Mouse (Mus musculus) kidney, adult 18-20 months (tissue): Measurements from ENCODE around the gene Pdk4.
A peak's percentile ranks its signal among the peaks of the same experiment; 100 is the strongest.

Source experiments
- DNase-seq: peaks from one replicate; pipeline ENCODE4 v3.0.0; 2021

Pdk4 gene

GRCm38 (mm10) chr6:5495961-5496853 lies at the start of gene Pdk4:
Gene Pdk4, minus strand, starts transcription at chr6:5496309.
- peak; percentile 93 for DNase-seq

- no peak for DNase-seq
These were observed 41.8 kb upstream of the Pdk4 start for GRCm38 (mm10) chr6:5537855-5538365.

- no peak for DNase-seq
These were observed 39.6 kb upstream of the Pdk4 start for GRCm38 (mm10) chr6:5535754-5536153.

- DNase-seq, result no peak
These were observed 21.0 kb upstream of the Pdk4 start for GRCm38 (mm10) chr6:5517091-5517490.

GRCm38 (mm10) chr6:5509757-5510156 lies 13.6 kb upstream of the Pdk4 start:
- peak; percentile 75 for DNase-seq

GRCm38 (mm10) chr6:5509303-5509702 lies 13.2 kb upstream of the Pdk4 start:
- DNase-seq, result peak; percentile 71

- peak; percentile 32 for DNase-seq
These were observed 11.7 kb upstream of the Pdk4 start for GRCm38 (mm10) chr6:5507821-5508220.

- DNase-seq, result no peak
These were observed 10.2 kb upstream of the Pdk4 start for GRCm38 (mm10) chr6:5506271-5506670.

- DNase-seq, result no peak
These were observed 6.7 kb upstream of the Pdk4 start for GRCm38 (mm10) chr6:5502810-5503209.

GRCm38 (mm10) chr6:5501551-5501950 lies 5.4 kb upstream of the Pdk4 start:
- DNase-seq, result no peak

GRCm38 (mm10) chr6:5498740-5499139 lies 2.6 kb upstream of the Pdk4 start:
- peak; percentile 56 for DNase-seq

GRCm38 (mm10) chr6:5496854-5497235 lies 736 bp upstream of the Pdk4 start:
- DNase-seq, result no peak

GRCm38 (mm10) chr6:5485028-5485427 lies 11.1 kb downstream of the Pdk4 start:
- no peak for DNase-seq

GRCm38 (mm10) chr6:5482270-5482783 lies 13.8 kb downstream of the Pdk4 start:
- no peak for DNase-seq

GRCm38 (mm10) chr6:5481066-5481465 lies 15.0 kb downstream of the Pdk4 start:
- DNase-seq, result no peak

GRCm38 (mm10) chr6:5474021-5474420 lies 22.1 kb downstream of the Pdk4 start:
- no peak for DNase-seq

- no peak for DNase-seq
These were observed 23.4 kb downstream of the Pdk4 start for GRCm38 (mm10) chr6:5472692-5473091.

GRCm38 (mm10) chr6:5470480-5471318 lies 25.4 kb downstream of the Pdk4 start:
- DNase-seq, result no peak

GRCm38 (mm10) chr6:5455836-5456235 lies 40.3 kb downstream of the Pdk4 start:
- DNase-seq, result no peak

GRCm38 (mm10) chr6:5449878-5450277 lies 46.2 kb downstream of the Pdk4 start:
- DNase-seq, result no peak

GRCm38 (mm10) chr6:5448396-5448795 lies 47.7 kb downstream of the Pdk4 start:
- DNase-seq, result peak; percentile 37

GRCm38 (mm10) chr6:5447546-5447945 lies 48.6 kb downstream of the Pdk4 start:
- no peak for DNase-seq

- DNase-seq, result no peak
These were observed 49.1 kb downstream of the Pdk4 start for GRCm38 (mm10) chr6:5447013-5447412.
